Mouse (Mus musculus): ENCODE measurements around the gene Abhd17a.
A peak's percentile ranks its signal among the peaks of the same experiment; 100 is the strongest.

The Abhd17a gene

DNA sequence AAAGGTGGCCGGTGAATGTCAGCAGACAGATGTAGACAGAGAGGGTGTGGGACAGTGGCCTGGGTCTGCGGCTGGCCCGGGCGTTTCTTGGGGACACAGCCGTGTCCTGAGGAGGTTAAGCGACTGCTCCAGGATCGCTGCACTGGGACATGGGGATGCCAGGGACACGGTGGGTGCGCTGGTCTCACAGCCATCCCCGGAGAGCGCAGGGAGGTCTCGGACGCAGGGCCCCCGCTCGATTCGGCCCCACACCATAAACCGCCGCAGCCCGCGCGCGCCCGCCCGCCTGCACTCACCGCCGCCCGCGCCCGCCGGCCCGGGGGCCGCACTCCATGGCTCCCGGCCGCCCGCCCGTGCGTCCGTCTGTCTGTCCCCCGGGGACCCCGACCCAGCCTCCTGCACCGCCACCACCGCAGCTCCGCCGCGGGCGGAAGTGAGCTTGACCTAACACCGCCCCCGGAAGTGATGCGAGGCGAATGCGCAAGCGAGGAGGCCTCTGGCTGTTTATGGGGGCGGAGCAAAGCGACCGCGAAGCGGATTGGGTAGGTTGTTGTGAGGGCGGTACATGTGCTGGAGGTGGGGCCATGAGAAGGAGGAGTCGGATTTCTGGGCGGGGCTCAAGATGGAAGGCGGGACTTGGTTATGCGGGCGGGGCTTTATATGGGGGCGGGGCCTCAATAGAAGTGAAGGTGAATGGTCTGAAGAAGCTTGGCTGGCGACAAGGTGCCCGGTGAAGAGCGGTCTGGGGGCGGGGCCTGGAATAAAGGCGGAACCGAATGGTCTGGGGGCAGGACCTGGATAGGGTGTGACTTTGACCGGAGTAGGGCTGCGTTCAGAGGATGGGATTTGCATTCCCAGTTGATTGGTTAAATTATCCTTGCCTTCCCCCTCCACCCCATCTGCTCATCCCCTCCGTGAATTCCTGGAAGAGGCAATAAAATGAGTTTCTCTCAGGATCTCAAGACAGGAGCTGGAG is at the start of gene Abhd17a:
TSS of gene Abhd17a (minus strand) at position 463 of the 976 bp plus-strand sequence.
- peak; percentile 93 for DNase-seq

DNA sequence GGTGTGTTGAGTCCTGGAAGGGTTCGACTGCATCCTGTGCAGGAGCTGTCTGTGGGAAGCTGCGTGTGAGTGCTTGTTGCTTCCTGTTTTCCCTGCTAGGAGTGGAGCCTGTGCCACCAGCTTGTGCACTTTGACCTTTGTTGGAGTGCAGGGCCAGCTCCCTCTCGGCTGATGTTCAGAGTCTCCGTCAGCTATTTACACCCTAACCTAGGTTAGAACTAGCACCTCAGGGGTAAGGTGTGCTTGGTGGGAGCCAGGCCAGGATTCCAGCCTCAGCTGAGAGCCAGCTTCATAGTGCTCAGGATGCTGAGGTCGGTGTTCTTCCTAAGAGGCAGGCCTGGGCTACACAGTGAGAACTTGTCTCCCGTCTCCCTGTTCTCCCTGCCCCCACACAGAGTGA is 45.2 kb upstream of the Abhd17a start:
- DNase-seq, result no peak

DNA sequence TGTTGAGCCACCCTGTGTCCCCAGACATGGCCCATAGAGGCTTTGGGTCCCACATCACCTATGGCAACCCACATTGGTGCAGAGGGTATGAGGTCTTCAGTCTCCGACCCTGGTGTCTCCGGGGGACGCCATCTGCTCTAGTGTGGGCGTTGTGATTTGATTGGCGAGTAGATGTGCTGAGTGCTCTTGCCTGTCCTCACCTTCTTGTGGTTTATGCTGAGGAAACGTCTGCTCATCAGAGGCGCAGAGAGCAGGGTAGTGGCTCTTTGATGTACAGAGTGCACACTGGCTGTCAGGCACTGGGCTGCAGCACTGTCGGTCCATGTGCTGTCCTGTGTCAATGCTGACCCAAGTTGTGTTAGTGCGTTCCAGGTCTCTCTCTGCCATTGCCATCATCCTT is 38.8 kb upstream of the Abhd17a start:
- DNase-seq, result no peak

DNA sequence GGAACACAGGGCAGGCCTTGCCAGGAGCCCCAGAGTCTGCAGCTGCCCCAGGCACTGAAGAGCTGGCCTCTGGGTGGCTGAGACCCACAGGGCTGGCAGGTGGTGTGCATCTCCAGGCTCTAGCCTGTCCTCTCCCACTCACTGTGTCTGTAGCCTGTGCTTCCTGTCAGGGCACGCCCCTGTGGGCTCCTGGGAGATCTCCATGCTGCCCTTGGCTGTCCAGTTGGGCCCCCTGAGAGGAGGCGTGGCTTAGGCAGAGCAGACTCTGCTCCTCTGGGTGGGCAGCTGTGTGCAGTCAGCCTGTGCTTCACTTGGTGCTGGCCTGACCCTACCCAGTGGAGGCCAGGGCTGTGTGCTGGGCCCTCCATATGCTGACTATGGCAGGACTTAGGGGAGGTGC is 37.5 kb upstream of the Abhd17a start:
- DNase-seq, result no peak

DNA sequence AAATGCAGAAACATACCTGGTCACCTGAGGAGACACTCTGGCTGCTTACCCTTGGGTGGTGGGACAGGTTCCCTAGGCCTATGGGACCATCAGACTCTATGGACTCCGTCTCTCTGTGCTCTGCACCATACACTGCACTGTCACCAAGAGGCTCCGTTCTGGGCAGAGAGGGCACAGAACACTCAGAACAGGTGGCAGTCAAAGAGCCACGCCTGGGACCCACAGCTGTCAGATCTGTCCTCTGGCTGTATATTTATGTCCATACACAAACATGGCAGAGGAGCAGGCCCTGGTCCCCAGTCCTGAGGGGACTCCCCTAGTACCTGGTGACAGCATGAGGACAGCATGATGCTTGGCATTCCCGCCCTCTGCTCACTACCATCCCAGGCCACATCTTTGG is 35.6 kb upstream of the Abhd17a start:
- no peak for DNase-seq

DNA sequence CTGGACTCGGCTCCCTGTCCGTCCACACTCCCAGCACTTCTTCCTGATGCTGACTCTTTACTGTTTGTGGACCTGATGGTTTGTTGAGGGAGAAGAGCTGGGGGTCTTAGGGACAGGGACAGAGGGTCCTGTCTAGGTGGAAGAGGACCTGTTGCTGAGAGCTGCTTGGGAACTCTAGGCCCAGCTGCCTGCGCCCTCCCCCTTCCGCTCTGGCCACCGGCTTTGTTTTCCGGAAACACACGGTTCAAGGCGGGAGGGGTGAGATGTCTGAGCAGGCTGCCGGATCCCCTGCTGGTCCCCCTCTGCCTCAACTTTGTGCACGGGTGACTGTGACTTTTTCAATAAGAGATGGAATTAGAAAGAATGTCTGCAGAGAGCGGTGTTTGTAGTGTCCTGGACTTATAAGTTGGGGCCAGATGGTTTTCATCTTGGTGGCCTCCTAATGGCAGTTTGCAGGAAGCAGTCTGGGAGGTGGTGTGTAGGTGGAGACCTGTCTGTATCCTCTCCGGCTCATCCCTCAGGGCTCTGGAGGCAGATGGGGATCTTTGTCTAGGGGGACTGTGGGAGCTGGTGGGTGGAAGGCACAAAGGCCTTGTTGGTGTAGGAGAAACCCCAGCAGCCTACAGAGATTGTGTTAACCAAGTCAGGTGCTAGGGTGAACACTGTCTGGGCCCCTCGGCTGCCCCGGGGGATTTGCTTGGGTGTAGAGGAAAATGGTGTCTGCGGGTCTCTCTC is 33.5 kb upstream of the Abhd17a start:
- no peak for DNase-seq

DNA sequence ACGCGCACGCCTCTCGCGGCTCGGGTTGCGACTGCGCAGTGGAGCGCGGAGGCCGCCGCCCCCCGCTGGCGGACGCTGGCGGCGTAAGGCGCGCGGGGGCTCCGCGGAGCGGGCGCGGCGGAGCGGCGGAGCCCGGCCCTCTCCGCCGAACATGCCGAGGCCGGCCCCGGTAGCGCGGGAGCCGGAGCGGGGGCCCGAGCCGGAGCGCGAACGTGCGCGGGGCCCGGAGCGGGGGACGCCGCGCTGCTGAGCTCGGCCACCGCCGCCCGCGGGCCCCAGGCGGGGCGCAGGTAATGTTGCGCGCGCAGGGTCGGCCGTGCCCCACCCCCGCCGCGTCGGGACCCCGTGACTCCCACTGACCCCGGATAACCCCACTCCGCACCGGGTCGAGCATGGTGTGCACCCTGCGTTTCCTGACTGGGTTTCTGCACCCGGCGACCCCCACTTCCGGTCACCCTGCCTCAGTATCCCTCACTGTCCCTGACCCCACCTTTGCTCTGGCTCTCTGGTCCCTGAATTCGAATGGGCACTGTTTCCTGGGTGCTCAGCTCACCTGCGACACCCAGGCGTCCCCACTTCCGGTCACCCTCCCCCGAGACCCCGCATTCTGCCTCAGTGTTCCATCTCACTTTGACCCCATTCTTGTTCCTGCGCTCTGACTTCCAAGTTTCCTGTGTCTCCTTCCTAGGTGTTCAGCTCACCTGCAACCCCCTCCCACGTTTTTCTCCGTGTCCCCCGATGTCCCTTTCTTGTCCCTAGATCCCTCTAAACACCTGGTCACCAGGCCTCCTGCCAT is 32.7 kb upstream of the Abhd17a start, which contains the start of gene Csnk1g2:
TSS of gene Csnk1g2 (plus strand) at position 178 of the 796 bp plus-strand sequence.
- no peak for DNase-seq

DNA sequence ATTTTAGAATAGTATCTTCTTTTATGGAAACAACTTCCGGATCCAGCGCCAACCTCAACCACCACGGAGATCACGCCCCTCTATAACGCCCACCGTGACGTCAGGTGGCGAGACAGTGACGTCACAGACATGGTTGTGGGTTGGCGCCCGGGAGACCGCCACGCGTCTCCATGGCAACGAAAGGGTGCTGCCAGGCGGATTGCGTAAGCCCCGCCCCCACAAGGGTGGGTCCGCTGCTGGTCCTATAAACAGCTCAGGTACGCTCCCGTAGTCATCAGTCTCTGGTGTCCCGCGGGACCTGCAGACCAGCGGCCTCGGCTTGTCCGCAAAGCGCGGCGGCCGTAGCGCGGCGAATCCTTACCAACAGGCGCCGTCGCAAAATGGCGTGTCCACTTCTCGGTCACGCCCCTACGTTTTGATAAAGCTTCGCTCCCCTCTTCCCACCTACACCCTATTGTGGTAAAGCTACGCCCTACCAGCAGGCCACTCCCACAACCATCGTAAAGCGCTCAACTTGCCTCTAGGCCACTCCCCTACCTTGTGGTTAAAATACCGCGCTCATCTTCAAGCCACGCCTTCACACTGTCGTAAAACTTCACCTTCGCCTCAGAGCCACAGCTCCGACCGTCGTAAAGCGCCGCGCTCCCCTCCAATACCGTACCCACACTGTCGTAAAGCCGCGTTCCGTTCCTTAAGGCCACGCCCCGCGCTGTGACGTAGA is 32.0 kb upstream of the Abhd17a start:
- peak; percentile 99 for DNase-seq

DNA sequence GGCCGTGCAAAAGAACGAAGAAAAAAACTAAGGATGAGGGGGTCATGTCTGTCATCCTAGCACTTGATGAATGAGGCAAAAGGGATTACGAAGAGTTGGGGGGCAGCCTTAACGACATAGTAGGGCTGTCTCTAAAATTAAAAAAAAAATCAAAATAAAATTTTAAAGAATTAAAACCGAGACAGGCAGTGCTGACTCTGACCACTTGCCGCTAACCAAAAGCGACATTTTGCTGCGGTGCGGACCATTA is 31.5 kb upstream of the Abhd17a start:
- DNase-seq, result no peak

DNA sequence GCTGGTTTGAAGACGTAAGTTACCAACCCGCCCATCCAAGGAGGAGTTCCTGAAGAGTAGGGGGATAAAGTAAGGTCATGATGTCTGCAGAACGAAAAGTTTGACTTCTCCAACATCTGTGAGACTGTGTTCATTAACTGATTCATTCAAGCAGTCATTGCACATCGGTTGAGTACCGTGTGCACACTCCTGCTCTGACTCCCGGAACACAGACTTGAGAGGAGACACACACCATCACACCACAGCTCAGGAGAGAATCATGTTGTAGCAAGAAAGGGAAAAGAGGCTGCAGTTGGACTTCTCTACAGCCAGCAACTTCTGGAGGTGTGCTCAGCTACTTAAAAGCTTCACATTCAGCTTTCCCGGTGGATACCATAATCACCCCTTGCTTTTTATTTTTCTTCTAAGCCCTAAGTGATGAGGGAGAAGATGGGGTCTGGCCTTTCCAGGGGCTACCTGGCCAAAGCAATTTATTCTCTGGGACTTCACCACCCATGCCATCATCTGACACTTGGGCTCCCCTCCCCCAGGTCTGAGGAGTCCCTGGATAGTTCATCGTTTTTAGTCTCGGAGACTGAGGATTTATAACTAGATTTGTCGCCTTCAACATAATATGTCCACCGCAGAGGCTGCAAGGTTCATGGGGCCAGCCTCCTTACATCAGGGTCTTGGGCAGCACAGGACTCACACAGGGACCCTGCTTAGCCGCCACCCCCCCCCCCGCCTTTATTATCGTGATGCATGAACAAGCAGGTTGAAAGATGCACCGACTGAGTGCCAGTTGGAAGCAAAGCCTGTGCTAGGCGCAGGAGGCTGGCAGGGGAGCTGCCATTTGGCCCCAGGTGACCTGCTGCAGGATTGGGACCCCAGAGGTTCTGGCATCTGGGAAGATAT is 30.9 kb upstream of the Abhd17a start:
- DNase-seq, result no peak

DNA sequence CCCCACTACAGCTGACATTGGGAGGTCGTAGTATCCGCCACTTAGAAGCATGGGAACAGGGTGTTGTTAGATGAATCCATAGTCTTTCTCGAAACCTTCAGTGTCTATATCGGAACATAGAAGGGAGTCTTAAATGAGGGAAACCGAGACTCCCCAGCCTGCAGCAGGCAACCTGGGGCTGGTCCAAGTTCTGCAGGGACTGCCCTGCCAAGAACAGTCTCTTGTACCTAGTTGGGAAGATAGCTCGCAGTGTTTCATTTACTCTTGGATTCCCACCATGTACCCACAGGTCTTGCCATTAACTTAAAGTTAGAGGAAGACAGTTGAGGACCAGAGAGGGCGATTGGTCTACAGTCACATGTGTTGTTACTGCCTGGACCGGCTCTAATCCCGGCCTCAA is 30.2 kb upstream of the Abhd17a start:
- DNase-seq, result no peak

DNA sequence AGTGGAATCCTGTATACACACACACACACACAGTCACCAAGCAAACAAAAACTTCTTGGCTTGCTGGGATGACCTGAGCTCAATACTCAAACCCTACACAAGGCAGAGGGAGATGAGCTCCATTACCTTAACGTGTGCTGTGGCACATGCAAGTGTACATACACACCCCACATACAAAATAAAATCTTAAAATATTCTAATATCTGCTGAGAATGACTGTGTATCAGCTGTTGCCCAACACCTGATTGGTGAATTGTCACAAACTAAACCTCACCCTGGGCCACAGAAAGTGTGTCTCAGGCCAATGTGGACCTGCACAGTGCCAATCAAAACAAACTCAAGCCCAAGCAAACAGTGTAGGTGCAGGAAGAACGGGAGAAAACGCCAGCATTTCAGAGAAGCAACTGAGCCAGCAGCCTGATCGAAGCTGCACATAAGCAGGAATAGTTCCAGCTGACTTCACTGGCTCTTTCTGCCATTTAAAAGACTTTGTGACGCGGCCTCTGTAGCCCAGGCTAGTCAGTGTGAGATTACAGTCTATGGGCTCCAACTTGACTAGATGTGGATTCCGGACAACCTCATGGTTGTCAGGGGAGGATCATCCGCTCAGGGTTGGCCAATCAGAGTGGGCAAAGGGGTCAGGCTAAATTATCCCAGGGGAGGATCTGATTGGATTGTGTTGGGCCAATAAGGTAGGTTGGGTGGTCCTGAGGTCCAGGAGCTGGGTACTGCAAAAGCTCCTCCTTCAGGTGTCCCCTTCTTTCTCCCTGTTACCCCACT is 29.5 kb upstream of the Abhd17a start:
- DNase-seq, result no peak

DNA sequence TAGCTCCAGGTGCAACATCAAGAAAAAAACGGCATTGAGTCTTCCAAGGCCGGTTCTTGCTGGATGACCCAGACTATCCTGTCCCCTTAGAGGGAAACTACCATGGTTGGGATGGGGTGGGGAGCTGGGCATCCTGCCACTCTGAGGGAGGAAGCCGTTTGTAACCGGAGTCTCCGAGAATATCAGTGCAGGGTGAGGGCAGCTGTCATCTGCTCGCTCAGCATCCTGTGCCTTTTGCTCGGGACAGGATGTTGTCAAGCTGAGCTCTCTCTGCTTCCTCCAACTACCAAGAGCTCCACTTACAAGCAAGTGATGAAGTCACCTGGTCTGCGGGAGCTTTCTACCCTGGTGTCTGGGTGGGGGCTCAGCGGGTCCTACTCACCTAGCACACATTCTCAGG is 28.0 kb upstream of the Abhd17a start:
- DNase-seq, result no peak

DNA sequence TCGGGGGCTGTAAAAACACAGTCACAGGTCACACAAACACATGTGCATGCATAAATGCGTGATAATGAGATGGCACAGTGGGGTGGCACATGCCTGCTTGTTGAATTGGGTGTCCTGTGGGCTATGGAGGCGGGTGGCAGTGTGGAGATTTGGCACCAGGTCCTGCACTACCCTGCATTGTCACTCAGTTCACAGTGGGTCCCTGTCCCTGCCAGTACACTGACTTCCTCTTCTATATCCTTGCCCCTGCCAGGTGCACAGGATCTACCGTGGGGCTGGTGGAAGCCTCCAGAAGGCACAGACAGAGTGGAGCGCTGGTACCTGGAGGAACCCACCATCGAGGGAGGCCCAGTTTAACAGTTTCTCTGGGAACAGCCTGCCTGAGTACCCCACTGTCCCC is 24.2 kb upstream of the Abhd17a start:
- DNase-seq, result no peak

DNA sequence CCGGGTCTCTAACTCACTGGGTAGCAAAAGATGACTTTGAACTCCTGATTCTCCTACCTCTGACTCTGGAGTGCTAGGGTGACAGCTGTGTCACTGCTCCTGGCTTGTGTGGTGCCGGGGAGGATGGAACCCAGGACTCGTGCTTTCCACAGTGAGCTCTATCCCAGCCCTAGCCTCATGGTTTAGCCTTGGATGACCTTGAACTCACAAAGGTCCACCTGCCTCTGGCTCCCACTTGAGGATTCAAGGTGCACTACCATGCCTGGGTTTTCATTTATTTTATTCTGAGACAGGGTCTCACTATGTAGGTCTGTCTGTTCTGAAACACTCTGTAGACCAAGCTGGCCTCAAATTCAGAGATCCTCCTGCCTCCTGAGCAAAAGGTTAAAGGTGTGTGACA is 23.7 kb upstream of the Abhd17a start:
- no peak for DNase-seq

DNA sequence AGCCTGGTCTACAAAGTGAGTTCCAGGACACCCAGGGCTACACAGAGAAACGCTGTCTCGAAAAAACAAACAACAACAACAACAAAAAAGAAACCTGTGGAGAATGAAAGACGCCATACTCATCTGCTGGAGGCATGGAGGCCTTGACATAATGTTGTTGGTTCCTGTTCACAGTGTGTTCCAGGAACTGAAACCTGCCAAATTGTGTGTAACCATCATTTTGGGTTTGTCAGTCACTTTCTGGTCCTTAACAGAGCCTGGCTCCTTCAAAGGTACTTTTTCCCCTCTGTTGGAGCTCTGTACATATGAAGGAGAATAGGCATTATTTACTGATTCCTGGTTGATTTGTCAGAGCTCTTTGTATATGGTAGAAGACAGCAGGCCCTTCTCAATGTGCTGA is 21.8 kb upstream of the Abhd17a start:
- no peak for DNase-seq

DNA sequence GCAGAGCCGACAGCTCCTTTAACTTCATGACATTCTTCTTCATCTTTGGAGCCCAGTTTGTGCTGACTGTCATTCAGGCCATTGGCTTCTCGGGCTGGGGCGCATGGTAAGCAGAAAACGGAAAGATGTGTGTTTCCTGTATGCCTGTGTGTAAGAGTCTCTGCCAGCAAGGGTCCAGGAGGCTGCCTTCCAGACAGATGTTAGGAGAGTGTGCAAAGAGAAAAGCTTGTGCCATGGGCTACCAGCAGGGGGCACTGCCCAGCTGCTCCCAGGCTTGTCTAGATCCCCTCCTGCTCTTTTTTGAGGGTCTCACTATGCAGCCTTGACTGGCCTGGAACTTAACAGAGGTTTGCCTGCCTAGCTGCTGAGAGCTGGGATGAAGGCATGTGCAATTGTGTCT is 20.9 kb upstream of the Abhd17a start:
- DNase-seq, result no peak

DNA sequence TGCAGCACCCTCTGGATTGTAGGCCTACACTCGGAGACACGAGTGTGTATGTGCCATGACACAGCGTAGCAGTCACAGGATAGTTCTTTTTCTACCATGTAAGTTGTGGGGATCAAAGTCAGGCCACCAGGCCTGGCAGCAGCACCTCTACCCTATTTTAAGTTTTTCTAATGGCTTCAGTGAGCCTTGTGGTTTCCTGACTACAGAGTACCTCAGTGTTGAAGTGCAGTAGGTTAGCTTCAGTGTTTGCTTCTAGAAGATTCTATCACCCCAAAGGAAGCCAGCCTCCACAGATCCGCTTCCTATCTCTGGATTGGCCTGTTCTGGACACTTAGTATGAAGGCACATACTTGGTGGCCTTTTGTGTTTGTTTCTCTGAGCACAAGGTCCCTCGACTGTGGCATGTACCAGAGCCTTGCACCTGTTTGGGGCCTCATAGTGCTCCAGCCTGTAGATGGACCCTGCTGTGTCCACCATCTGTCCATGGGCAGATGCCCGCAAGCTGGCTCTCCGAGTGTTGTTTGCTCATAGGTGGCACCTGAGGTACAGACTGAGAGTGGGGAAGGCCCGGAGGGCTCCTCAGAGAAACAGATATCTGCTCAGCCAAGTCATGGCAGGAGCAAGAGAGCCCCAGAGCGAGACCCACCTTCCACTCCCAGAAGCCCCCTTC is 20.1 kb upstream of the Abhd17a start:
- DNase-seq, result no peak

DNA sequence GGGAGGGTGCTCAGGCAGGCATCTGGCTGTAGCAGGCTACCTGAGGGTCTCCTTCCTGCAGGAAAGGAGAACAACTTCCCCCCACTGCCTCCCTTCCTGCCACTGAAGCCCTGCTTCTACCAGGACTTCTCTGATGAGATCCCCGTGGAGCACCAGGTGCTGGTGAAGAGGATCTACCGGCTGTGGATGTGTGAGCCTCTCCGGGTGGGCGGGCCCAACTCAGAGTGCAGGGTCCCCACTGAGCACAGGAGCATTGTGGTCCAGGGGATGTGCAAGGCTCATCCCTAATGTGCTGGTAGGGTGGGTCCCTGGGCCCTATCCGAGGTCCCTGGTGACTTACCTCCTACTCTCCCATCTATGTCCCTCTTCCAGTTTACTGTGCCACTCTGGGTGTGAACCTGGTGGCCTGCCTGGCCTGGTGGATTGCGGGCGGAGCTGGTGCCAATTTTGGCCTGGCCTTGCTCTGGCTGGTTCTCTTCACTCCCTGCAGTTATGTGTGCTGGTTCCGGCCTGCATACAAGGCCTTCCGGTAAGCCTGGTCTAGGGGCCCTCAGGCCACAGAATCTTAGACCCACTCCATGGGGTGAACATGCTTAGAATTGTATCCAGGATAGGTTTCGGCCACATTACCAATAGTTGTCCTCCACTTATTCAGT is 19.3 kb upstream of the Abhd17a start:
- no peak for DNase-seq

DNA sequence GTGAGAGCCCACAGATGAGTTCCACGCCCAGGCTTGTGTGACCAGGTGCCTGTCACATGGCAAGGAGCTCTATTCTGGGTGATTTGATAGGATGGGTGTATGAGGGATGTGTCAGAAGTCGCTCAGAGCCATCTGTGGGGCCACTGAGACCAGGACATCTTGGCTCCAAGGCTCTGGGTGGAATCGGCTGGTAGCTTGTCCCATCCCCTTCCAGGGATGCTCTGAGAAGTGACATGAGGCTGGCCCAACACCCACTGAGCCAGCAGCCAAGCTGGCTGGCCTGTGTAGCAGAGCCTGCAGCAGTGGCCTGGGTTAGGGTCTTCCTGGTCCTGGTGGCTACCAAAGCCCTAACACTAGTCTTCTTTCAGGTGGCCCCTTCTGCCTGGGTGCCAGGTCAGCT is 18.3 kb upstream of the Abhd17a start:
- no peak for DNase-seq
